Mouse (Mus musculus) natural killer cell, adult 2 months (primary cell): ENCODE results near the gene Ezh1.

ENCODE experiments used
- DNase-seq, 2 experiments: peaks; one replicate each; pipeline ENCODE4 v3.0.0; 2022; ENCODE audit warnings: low spot score in 2 of 2

The Ezh1 gene

DNA sequence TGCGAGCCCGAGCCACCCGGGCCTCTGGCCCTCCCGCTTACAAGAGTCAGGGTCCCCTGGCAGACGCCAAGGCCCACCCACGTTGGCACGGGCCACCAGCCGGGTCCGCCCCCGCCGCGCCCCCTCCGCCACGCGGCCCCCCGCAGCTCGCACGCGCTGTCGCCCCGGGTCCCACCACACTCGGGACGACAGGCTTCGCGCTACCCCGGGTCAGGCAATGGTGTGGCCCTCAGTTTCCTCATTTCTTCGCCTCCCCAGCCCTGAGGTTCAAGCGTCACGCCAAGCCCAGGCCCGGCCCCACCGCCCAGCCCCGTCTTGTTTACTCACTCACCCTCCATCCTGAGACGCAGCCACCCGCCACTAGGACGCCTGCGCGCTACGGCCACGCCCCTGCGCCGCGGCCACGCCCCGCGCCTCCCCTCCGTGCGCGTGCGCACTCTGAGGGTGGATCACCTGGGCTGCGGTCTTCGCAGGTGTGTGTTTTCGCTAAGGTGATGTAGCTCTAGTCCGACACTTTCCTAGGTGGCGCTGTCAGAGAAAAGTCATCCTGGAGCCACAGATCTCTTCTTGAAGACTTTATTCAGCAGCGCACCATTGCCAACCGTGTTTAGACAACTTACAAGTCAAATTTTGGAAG, at the start of gene Ezh1:
Ezh1 (minus strand) TSS at position 399 of the 637 bp plus-strand sequence.
- DNase-seq = peak; percentile 86 to 94

DNA sequence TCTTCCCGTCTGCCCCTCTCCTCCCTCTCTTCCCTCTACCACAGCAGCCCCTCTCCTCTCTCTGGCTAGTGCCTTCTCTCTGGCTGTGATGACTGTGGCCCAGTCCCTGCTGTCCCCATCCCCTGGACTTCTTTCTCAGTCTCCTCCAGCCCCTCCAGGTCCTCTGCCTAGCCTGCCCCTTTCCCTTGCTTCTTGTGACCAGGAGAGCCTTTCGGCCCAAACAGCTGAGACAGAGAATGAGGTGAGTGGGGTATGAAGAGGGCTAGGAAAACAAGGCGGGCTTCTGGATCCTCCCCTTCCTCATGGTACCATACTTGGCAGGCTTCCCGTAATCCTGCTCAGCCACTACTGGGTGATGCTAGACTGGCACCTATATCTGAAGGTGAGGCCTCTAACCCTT, 49.0 kb upstream of the Ezh1 start:
- no peak for DNase-seq

DNA sequence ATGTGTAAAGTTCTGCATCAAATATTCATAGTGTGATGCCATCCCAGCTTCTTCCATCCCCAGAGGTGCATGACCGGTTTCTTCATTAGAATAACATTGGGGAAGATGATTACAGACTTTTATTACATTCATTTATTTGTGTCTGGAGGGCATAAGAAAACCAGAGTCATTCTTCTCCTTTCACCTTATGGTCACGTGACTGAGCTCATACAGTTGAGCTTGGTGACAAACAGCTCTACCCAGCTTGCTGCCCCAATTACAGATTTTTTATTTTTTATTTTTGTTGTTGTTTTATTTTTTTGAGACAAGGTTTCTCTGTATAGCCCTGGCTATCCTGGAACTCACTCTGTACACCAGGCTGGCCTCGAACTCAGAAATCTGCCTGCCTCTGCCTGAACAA, 46.2 kb upstream of the Ezh1 start:
- no peak for DNase-seq

DNA sequence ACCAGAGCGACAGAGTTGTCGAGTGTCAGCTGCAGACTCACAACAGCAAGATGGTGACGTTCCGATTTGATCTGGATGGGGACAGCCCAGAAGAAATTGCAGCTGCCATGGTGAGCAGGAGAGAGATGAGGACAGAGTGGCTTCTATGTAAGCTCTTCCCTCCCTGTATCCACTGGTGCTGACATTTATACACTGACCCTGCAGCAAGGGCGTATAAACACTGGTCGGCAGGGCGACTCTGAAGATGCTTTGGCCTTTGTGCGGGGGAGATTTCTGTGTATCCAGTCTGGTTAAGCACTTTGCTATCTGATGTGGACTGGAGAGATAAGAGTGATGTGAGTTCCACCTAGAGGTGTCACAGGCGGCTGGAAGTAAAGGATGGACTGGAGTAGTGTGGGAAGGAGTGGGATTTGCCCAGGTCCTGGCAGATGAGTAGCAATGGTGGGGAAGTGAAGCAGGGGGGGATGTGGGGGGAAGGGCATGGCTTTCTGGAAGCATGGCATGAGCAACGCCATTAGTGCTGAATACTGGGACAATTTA, 43.4 kb upstream of the Ezh1 start:
- DNase-seq = no peak

- no peak for DNase-seq
Observed at GRCm38 (mm10) chr11:101265906-101266305, 39.6 kb upstream of the Ezh1 start.

DNA sequence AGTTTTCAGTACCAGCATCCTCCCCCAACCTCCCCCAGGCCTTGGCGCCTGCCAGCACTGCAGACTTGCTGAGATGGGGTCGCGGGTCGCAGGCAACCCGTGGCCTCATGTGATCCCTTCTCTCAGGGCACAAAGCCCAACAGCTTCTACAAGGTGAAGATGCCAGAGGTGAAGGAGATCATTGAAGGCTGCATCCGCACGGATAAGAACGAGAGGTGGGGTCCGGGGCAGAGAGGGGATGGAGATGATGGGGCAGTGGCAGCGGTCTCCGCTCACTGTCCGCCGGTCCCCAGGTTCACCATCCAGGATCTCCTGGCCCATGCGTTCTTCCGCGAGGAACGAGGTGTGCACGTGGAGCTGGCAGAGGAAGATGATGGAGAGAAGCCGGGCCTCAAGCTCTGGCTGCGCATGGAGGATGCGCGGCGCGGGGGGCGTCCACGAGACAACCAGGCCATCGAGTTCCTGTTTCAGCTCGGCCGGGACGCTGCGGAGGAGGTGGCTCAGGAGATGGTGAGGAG, 38.8 kb upstream of the Ezh1 start:
- DNase-seq = no peak

DNA sequence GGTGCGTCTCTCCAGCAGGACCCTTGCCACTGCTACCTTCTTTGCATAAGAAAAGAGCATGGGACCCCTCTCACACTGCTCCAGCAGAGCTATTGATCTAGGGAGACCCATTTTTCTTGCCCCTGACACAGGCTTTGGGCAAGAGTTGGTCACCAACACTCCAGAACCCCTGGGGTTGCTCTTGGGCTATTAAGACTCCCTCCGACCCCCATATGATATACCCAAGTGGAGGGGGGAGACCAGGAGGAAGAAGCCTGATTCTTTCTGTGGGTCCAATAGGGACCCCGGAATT, 37.7 kb upstream of the Ezh1 start:
- DNase-seq = no peak

DNA sequence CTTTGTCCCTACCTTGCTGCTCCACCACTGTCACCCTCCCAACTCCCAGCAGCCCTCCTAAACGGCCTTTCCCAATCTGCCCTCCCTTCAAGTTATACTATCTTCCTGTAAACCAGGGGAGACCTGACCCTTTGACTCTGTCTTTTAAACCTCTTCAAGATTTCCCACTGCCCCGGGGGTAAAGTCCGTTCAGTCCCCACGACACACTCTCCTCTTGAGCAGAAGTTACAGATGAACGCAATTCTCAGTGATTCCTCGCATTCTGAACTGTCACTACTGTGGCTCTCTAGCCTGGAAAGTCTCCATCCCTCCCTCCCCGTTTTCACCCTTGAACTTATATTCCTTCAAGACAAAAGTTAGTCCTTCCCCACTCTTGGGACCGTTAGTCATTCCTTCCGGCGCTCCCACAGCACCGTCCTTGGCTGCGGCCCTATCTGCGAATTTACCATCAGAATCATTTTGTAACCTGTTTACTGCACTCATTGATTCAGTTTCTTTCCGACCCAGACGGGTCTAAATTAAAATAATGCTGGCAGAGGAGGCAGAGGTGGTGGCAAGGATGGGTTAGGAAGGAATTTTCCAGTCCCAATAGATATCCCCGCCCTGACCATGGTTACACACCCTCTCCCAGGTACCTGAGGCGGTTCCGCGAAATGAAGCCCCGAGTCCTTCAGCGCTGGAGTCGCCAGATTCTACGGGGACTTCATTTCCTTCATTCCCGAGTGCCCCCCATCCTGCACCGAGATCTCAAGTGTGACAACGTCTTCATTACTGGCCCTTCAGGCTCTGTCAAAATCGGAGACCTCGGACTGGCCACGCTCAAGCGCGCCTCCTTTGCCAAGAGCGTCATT, 37.1 kb upstream of the Ezh1 start:
- DNase-seq = no peak

DNA sequence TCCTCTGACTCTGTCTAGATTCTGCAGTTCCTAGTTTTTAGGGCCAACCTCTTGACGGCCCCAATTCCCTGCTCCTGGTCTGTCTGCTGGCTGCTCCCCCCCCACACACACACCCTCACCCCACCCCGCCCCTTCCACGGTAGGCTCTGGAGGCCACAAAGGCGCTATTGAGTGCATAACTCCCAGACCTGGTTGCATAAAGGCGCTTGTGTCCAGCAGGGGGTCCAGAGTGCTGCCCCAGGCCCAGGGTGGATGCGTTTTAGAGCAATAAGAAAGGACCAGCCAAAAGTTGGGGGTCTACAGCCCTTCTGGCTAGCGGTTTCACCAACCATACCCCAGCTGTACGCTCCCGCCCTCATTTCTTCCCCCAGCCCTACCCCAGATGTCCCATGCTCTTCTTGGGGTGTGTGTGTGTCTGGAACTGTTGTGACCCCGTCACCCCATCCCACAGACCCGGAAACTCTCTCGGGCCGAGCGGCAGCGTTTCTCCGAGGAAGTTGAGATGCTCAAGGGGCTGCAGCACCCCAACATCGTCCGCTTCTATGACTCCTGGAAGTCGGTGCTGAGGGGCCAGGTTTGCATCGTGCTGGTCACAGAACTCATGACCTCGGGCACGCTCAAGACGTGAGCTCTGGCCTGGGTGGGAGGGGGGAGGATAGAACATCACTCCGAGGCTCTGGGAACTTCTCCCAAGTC, 36.2 kb upstream of the Ezh1 start:
- no peak for DNase-seq

GRCm38 (mm10) chr11:101260826-101261380, 34.6 kb upstream of the Ezh1 start:
- DNase-seq = no peak

DNA sequence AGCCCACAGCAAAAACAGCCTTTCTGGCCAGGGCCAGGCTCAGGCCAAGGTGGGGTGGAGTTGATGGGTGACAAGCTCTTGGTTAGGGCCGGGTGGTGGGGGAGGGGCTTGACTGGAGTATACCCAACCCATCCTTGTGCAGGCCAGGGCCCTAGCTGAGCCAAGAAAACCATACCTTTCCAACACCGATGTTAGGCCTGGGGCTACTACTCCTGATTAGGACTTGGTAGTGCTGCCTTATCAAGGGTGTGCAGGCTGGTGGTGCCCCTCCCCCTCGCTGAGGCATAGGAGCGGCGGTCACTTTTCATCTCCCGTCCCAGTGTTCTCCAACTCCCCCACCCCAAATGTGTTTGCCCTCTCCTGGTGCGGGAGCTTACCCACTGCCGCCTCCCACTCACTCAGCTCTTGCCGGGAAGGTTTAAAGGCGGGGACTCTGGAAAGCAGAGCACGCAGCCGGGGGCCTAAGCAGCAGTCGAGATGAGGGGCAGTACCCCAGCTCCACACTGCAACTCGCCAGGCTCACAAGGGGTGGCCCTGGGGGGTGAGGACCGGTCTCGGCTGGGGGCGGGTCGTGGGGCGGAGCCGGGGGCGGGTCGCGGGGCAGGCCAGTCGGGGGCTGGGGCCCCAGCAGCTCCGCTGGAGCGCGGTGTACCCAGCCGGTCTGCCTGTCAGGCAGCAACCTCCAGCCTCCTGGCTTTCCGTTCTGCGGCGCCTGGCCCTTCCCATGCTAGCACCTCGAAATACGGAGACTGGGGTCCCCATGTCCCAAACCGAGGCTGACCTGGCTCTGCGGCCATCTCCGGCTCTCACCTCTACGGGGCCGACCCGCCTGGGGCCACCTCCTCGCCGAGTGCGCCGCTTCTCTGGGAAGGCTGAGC, 33.9 kb upstream of the Ezh1 start, which contains the start of gene Wnk4:
Wnk4 (plus strand) TSS at position 620 of the 878 bp plus-strand sequence.
- no peak for DNase-seq

DNA sequence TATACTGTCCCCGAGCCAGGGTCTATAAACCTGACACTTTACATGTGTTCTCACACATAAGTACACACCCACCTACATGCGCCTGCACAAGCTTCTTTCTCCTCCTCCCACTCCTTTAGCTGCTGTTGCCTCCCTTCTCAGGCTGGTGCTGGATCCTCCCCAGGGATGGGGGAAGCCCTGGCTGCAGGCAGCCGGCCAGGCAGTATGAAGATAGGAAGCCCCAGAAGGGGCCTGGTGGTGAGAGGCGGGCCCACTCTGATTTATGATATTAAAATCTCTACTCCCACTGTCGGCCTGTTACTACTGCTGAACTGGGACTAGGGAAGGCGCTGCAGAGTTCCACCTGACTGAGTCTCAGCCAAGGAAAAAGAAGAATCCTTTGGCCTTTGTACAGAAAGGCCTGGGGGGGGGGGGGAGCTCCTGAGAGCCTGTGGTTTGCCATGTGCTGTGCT, 33.0 kb upstream of the Ezh1 start:
- DNase-seq = no peak

DNA sequence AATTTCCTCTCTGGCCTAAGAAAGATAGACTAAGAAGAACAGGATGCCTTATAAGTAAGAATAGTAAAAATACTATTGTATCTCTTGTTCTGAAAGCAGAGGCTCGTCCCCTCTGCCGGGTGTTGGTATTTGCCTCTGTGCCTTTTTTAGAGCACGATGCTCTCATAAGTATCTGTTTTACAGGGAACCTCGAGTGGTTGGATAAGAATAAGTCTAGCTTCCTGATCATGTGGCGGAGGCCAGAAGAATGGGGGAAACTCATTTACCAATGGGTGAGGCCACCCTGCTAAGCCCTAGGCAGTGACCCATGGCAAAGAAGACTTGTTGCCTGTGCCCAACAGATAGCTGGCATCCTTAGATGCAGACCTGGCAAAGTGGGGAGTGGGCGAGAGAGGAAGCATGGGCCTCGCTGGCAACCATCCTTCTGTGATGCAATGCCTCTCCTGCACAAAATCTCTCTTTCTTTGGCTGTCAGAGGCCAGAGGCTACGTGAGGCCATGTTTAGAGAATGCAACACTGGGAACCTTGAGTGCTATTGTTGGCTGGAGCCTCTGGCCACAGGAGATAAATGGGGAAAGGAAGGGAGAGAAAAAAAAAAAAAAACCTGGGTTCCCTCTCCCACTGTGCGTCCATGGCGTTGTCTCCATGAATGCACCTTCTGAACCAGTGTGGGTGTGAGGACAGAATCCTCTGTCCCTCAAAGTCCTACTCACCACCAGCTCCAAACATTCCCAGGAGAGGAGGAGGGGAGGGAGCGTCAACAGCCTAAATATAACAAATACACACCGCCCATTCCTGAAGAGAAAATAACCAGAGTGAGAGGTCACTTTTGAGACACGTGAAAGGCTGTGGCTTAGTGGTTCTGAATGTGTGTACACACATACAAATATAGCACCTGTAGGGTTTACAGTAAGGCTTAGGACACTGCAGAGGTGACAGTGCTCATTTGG, 29.8 kb upstream of the Ezh1 start:
- no peak for DNase-seq

- DNase-seq = peak; percentile 71 to 78
Observed at GRCm38 (mm10) chr11:101253613-101254389, 27.5 kb upstream of the Ezh1 start, which contains the start of gene Vps25. TSS of gene Vps25 (plus strand) at chr11:101253707.

GRCm38 (mm10) chr11:101252941-101253340, 26.7 kb upstream of the Ezh1 start:
- no peak for DNase-seq

- no peak for DNase-seq
Observed at GRCm38 (mm10) chr11:101251031-101251430, 24.8 kb upstream of the Ezh1 start.

GRCm38 (mm10) chr11:101248258-101248994, 22.2 kb upstream of the Ezh1 start:
- DNase-seq = peak in 1 of 2 experiments; percentile 47

DNA sequence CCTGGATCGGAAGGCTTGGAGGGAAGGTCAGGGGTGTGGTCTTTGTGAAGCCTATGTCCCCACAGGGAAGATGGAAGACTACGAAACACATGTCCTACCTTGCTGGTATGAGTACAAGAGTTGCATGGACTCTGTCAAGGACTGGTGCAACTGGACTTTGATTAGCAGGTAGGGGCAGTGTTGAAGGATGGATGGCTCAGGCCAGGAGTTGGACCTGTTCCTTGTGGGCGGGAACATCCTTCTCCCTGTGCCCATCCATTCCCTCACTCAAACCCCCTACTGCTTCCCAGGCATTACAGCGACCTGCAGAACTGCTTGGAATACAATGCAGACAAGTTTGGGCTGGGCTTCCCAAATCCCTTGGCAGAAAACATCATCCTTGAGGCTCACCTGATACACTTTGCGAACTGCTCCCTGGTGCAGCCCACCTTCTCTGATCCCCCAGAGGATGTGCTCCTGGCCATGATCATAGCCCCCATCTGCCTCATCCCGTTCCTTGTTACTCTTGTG, 21.3 kb upstream of the Ezh1 start:
- DNase-seq = no peak
